Comparison of ENCODE assay signal across 22 mouse cellular contexts in the genomic region with DNA sequence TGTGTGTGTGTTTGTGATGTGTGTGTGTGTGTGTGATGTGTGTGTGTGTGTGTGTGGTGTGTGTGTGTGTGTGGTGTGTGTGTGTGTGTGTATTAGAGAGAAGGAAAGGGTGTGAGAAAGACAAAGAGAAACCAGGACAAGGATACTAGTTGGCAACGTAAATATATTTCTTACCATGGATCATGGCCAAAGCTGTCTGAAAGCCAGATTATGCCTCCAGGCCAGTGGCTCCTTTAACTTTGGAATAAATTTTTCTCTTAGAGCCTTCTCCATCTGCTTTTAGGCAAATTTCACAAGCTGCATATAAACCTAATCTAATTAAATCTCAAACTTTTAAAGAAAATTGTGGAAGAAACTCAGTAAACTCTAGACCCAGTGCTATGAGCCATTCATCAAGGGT.
DNase-seq lines count a peak whose midpoint lies in the region; ATAC-seq and TF ChIP-seq lines count a peak whose summit lies in the region.
"Had no signal": no experiment of that assay in that cellular context is flagged by ENCODE, and none has a peak within 500 bp of the region (broad histone marks: within the 10 kb centered on the region; RNA-seq: fewer than 3 reads in every experiment).

No protein-coding gene starts in this region.

- no peaks in the 10 kb centered on the region for H3K9me3 ChIP-seq in limb, embryonic 14.5 days (ENCODE audit: control insufficient read depth, low read length)
- H3K9me3 ChIP-seq in limb, embryonic 10.5 days (replicated peaks): no peaks in the 10 kb centered on the region
- no peaks in the 10 kb centered on the region for H3K9me3 ChIP-seq in midbrain, embryonic 11.5 days (ENCODE audit: control insufficient read depth, low read length)
- H3K9me3 ChIP-seq in midbrain, embryonic 10.5 days (replicated peaks): no peaks in the 10 kb centered on the region
- H3K9me3 ChIP-seq: embryonic facial prominence, embryonic 10.5 days; embryonic facial prominence, embryonic 12.5 days; forebrain, embryonic 13.5 days; forebrain, embryonic 15.5 days; G1E had no signal

- H3K27ac ChIP-seq in limb, embryonic 14.5 days (replicated peaks; ENCODE audit: low read depth, low read length): no peak overlapping the region
- no peak overlapping the region for H3K27ac ChIP-seq in limb, embryonic 10.5 days
- no peak overlapping the region for H3K27ac ChIP-seq in midbrain, embryonic 11.5 days (ENCODE audit: low read depth, low read length)
- H3K27ac ChIP-seq in midbrain, embryonic 10.5 days (replicated peaks): no peak overlapping the region
- H3K27ac ChIP-seq: embryonic facial prominence, embryonic 10.5 days; embryonic facial prominence, embryonic 12.5 days; forebrain, embryonic 13.5 days; forebrain, embryonic 15.5 days had no signal

- H3K4me3 ChIP-seq in limb, embryonic 14.5 days (replicated peaks; ENCODE audit: low read length): no peak overlapping the region
- H3K4me3 ChIP-seq in limb, embryonic 10.5 days: no peak overlapping the region
- no peak overlapping the region for H3K4me3 ChIP-seq in midbrain, embryonic 11.5 days (ENCODE audit: low read depth, low read length)
- no peak overlapping the region for H3K4me3 ChIP-seq in midbrain, embryonic 10.5 days
- H3K4me3 ChIP-seq: embryonic facial prominence, embryonic 10.5 days; embryonic facial prominence, embryonic 12.5 days; forebrain, embryonic 13.5 days; forebrain, embryonic 15.5 days had no signal

- no peak overlapping the region for H3K9ac ChIP-seq in limb, embryonic 14.5 days (ENCODE audit: low read depth, low read length, severe bottlenecking)
- no peak overlapping the region for H3K9ac ChIP-seq in midbrain, embryonic 11.5 days (ENCODE audit: low read length)
- H3K9ac ChIP-seq: embryonic facial prominence, embryonic 12.5 days; forebrain, embryonic 13.5 days; forebrain, embryonic 15.5 days; forebrain, postnatal 0 days had no signal

- no peak for TF ChIP-seq POLR2A in limb, embryonic 14.5 days (IDR thresholded peaks at IDR 0.05; ENCODE audit: borderline replicate concordance, extremely low read depth, insufficient read depth, insufficient read length)

- H3K4me1 ChIP-seq in limb, embryonic 14.5 days (ENCODE audit: control insufficient read depth, insufficient read depth, low read length): no peaks in the 10 kb centered on the region; the same call in 1 of the 2 replicates
- H3K4me1 ChIP-seq in limb, embryonic 10.5 days: peaks cover 7% of the 10 kb centered on the region; the same call in 1 of the 2 replicates
- H3K4me1 ChIP-seq in midbrain, embryonic 11.5 days (ENCODE audit: control insufficient read depth, insufficient read depth, low read length): no peaks in the 10 kb centered on the region
- H3K4me1 ChIP-seq in midbrain, embryonic 10.5 days: no peaks in the 10 kb centered on the region
- H3K4me1 ChIP-seq: embryonic facial prominence, embryonic 12.5 days; forebrain, embryonic 13.5 days; forebrain, embryonic 15.5 days had no signal

- H3K4me2 ChIP-seq in limb, embryonic 14.5 days (replicated peaks; ENCODE audit: low read depth, low read length, severe bottlenecking): no peak overlapping the region
- no peak overlapping the region for H3K4me2 ChIP-seq in midbrain, embryonic 11.5 days
- H3K4me2 ChIP-seq: embryonic facial prominence, embryonic 12.5 days; forebrain, embryonic 13.5 days; forebrain, embryonic 15.5 days had no signal

- no peaks in the 10 kb centered on the region for H3K36me3 ChIP-seq in limb, embryonic 14.5 days (ENCODE audit: control insufficient read depth, insufficient read depth, low read length)
- H3K36me3 ChIP-seq in limb, embryonic 10.5 days: no peaks in the 10 kb centered on the region
- H3K36me3 ChIP-seq in midbrain, embryonic 11.5 days (ENCODE audit: control insufficient read depth, insufficient read depth, low read length): no peaks in the 10 kb centered on the region
- H3K36me3 ChIP-seq in midbrain, embryonic 10.5 days: no peaks in the 10 kb centered on the region
- H3K36me3 ChIP-seq: embryonic facial prominence, embryonic 10.5 days; embryonic facial prominence, embryonic 12.5 days; forebrain, embryonic 15.5 days; G1E had no signal

- H3K27me3 ChIP-seq in limb, embryonic 14.5 days (ENCODE audit: control insufficient read depth, insufficient read depth, low read length): no peaks in the 10 kb centered on the region
- H3K27me3 ChIP-seq in limb, embryonic 10.5 days (ENCODE audit: low read depth, poor library complexity, severe bottlenecking): no peaks in the 10 kb centered on the region
- no peaks in the 10 kb centered on the region for H3K27me3 ChIP-seq in midbrain, embryonic 11.5 days (ENCODE audit: control insufficient read depth, insufficient read depth, low read length)
- H3K27me3 ChIP-seq in midbrain, embryonic 10.5 days (ENCODE audit: low read depth, poor library complexity, severe bottlenecking): no peaks in the 10 kb centered on the region
- H3K27me3 ChIP-seq: CH12.LX; embryonic facial prominence, embryonic 12.5 days; forebrain, embryonic 13.5 days; forebrain, embryonic 15.5 days had no signal

- peak; percentile 52 for DNase-seq in limb, embryonic 14.5 days (ENCODE audit: low spot score)
- DNase-seq in limb, embryonic 10.5 days (ENCODE audit: low spot score): no peak
- DNase-seq in midbrain, embryonic 11.5 days (ENCODE audit: low spot score, missing footprints): peak; percentile 57
- DNase-seq in midbrain, embryonic 10.5 days (ENCODE audit: low spot score): no peak
- no peak for DNase-seq in natural killer cell, adult 2 months (ENCODE audit: low spot score in 2 of 2)
- DNase-seq: adrenal gland, adult 8-10 months; adrenal gland, postnatal 14 days; adrenal gland, postnatal 36 days; B cell, adult 2 months; cerebellum, adult 11-12 months; cerebellum, adult 2 months; cerebellum, adult 9-10 months; cerebellum, postnatal 10 days; cerebellum, postnatal 25 days; forebrain, postnatal 0 days had no signal

- 56% methylated on average over 1 of the region's 1 CpGs for WGBS in limb, embryonic 14.5 days
- WGBS in limb, embryonic 10.5 days: 83% methylated on average over 1 of the region's 1 CpGs
- WGBS in midbrain, embryonic 11.5 days: 95% methylated on average over 1 of the region's 1 CpGs
- 100% methylated on average over 1 of the region's 1 CpGs for WGBS in midbrain, embryonic 10.5 days

- ATAC-seq in limb, embryonic 14.5 days (ENCODE audit: low FRiP score, low read depth): no peak
- no peak for ATAC-seq in midbrain, embryonic 11.5 days (ENCODE audit: low FRiP score)
- ATAC-seq: CD4-positive, CD25-positive, alpha-beta regulatory T cell, adult 4 months; forebrain, embryonic 13.5 days; forebrain, embryonic 15.5 days; forebrain, postnatal 0 days had no signal

Comparison
In these comparisons a context has a peak if more than half of its experiments do, and no peak if none do; other contexts are left out.
1. DNase-seq: peak in limb, embryonic 14.5 days (single experiment) and midbrain, embryonic 11.5 days (single experiment); none in limb, embryonic 10.5 days (single experiment), midbrain, embryonic 10.5 days (single experiment) and natural killer cell, adult 2 months (0 of 2).